Mouse (Mus musculus) cerebellum, postnatal 36 days (tissue): Measurements from ENCODE around the gene Pwwp2b.

Experiments
- DNase-seq, 2 experiments: peaks; one replicate each; pipeline ENCODE4 v3.0.0; 2021 to 2022; ENCODE audit warnings: mixed read lengths in 2 of 2

The Pwwp2b gene

DNA sequence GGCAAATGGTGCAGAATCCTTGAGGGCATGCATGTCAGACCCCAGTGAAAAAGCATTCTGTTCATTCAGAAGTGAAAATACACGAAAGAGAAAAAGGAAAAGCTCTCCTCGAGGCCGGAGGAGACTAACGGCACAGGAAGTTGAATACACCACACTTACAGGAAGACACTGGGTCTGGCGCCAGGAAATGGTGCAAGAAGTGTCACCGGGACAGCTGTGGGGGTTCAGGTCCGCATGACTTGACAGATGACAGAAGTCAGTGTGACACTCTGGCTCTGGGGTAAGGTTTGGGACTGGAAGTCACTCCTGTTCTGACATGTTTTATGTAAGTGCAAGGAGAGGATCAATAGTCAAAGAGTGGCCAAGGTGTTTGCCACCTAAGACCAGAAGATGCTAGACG is 23.6 kb upstream of the Pwwp2b start:
- DNase-seq: no peak

DNA sequence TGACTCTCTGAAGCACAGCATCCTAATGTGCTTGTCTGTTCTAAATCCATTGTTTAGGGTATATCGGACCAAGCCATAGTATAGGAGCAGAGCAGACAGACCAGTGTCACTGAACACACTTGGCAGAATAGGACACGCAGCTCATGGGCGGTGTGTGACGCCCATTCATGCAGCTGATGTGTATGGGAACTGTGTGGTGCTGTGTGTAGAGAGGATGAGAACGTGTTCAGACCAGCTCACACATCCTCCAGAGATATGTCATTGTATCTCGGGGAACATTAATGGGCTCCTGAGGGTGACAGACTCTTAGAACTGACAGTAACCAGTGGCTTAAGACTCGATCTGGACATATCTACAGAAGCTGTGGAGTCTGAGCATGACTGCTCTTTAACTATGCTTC is 21.9 kb upstream of the Pwwp2b start:
- DNase-seq: no peak

DNA sequence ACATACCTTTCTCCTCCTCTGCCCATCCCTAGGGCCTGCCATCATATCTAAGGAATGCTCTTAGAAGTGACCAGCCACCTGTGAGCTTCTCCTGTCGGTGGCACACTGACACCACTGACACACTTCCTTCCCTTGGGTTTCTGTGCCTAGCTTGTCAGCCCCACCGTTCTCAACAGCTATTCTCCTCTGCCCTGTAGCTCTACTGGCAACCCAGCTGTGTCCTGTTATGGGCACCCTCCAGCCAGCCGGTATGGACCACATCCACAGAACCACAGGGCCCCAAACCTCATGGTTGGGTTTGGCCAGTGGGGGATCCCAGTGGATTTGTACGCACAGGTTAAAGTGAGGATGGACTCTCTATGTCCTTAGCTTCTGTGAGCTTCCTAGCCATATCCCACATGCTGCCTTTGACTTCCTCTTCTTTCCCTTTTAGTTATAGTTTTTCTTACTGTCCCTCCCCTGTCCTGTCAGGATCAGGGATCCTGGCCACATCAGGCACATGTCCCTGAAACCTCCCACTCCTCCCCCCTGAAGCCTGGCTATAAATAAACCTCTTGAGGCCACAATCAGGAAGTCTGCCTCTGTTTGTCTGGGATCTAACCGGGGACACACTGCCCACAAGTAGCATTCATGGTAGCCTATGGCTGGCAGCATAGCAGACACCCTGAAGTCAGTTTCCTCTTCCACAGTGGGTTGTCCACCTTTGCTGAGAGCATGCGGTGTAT is 19.7 kb upstream of the Pwwp2b start:
- no peak for DNase-seq

DNA sequence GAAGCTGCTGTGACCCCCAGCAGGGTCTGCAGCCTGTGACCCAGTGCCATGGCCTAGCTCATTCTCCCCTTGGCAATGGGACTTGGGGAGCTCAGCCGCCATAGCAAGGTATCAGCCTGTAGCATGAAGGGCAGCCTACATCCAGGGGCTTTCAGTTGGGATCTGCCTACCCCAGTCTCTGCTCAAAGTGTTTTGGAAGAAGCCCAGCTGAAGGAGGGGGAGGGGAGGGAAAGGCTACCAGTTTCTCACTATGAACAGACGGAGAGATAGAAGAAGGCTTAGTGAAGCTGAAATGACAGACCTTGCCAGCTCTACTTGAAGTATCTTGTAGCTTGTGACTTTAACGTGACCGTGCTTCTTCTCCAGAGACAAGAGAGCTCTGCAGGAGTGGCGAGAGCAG is 18.4 kb upstream of the Pwwp2b start:
- DNase-seq: no peak

DNA sequence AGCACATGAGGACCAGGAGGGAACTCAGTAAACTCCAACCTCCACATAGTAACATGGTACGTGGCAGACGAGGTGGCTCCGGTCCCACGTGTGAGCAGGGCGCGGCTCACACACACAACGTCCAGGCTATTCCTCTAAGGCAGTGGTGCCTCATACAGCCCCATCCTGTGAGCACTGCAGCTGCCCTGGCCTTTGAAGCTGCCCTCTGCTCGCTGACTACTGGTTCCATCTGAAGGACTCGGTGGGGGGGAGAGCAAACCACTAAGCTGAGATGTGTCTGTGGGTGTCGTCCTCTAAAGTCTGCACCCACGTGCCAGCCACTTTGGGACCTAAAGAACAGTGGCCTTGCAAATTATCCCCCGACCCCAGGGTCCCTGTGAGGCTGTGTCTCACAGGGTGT is 18.0 kb upstream of the Pwwp2b start:
- no peak for DNase-seq

DNA sequence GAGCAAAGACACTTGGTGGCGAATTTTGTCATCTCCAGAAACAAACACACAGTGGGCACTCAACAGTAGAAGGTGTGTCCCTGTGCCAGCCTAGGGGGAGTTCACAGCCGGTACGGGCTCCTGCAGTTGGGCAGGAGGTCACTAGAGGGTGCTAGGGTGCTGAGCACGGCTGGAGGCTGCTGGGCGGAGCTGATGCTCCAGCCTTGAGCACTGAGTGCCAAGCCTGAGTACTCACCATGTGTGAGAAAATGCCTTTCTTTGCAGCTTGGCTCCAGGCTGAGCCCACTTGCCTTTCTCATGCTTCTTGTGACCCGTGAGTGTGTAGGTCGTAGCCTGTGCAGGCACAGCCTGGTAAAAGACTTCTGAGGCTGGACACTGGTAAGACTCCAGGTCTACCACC is 14.6 kb upstream of the Pwwp2b start:
- peak; percentile 90 for DNase-seq

DNA sequence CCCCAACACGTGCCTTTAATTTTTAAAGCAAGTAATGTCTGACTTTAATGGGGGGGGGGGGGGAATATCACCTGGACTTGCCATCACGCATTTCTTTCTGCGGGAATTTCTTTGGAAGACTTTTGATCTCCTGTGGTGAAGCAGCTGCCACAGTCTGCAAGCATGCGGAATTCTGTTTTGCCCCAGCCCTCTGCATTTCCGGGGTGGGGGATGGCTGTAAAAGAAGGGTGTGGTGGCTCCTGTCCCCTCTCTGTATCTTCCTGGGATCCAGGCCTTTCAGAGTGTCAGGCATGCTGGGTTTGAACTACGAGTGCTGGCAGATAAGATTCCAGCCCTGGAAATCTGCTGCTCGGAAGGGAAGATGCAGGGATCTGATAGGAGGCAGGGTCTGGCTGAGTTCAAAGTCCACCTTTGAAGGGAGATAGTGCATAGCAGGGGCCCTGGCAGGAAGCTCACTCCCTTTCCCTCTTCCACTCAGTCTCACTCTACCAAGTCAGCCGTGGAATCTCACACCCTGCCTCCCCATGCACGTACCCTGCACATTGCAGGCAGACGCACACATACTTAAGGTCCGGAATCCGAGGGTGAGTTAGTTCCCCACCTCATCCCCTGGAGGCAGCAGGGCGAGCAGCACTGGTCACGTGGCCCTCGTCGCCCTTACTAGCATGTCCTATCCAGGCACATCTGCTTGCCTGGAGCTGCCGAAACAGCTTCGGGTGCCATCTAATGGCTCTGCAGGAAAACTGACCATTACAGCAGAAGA is 13.7 kb upstream of the Pwwp2b start:
- no peak for DNase-seq

DNA sequence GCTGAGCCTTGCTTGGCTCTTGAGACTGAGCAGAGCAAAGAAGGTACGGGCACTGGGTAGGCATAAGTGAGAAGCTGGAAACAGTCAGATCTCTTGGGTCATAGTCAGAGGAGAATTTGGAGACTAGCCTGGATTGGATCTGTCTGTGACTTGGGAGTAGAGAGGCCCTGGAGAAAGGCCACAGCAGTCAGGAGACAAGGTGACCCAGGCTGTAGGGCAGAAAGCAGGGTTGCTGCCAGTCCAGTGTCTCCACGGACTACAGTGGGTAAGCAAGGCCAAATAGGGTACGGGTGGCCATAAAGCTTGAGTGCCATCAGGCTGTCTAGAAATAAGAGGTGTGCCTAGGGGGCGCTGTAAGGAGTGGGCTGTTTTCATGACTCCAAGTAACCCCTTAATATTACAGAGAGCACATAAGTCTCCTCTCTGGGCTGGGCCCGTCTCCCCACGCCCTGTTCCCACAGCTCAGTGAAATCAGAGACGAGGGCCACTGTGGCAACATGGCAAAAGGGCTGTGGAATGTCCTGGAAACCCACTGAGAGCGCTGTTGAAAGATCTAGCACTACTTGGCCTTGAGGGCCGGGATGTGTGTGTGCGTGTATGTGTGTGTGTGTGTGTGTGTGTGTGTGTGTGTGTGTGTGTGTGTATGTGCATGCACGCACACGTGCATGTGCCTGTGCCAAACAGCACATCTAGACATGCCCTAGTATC is 12.5 kb upstream of the Pwwp2b start:
- no peak for DNase-seq

DNA sequence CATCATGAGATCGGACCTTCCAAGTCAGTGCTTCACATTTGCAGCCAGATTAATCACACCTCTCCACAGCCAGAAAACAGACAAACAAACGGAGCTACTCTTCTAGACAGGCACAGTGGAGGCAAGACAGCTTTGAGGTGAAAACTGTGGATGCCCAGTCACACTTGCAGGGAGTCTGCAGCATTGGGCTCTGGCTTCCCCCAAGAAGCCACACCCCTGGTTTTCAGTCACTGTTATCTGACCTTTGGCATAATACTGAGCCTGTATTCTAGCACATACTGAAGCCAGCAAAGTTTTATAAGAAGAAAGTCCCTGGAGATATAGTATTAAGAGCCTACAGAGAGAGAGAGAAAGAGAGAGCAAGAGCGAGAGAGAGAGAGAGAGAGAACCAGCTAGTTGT is 8.8 kb upstream of the Pwwp2b start:
- no peak for DNase-seq

DNA sequence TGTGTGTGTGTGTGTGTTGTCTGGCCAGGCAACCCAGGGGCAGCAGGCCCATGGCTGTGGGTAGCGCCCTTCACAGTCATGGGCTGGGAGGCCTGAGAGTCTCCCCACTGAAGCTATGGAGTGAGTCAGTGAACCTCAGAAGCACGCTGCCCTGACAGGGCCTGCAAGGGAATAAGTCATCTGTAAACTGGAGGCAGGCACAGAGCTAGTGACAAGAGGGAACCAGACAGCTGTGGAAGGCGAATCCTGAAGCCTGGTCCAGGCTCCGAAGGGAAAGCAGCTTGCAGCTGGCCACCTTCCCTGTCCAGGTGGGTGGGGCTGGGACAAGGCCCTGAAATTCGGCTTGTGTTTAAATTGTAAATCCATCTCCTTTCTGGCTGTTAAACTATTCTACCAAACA is 2.2 kb upstream of the Pwwp2b start:
- no peak for DNase-seq

DNA sequence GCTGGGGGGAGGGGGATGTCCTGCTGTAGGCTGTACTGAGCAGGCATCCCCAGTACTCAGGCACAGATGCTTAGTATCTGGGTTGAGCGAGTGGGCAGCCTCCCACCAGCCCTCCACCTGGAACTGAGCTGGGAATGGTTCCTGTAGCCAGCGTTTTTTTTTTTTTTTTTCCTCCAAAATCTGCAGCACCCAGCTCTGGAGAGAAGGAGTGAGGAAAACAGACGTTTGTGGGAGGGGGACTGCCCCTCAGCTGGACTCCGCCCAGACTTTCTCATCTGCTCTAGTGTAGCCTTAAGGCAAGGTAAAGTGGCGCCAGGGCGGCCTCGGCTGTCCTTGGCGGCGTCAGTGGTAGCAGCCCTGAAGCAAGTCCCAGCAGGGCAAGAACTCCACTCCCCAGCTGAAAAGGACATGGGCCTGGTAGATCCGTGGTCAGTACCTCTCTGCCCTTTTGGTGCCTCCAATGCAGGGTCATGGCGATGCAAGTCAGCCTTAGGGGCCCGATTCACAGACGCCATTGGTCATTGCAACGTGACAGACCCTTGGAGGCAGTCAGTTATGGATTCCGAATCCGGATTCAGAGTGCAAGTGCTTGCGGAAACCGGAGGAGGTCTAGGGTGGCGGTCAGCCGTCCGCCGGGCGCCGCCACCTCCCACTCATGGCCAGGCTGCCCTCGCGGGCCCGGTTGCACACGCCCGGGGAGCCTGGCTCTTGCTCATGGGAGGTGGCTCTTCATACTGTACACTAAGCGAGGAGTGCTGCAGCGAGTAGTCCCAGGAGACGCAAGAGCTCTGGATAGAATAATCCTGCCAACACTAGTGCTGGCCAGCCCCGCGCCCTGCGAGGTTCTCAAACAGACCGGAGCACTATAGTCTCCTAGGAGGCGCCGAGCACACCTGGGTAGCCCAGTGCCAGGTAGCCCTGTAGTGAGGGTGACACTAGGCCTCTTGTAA is 1.1 kb upstream of the Pwwp2b start:
- DNase-seq: peak in 1 of 2 experiments; percentile 34

DNA sequence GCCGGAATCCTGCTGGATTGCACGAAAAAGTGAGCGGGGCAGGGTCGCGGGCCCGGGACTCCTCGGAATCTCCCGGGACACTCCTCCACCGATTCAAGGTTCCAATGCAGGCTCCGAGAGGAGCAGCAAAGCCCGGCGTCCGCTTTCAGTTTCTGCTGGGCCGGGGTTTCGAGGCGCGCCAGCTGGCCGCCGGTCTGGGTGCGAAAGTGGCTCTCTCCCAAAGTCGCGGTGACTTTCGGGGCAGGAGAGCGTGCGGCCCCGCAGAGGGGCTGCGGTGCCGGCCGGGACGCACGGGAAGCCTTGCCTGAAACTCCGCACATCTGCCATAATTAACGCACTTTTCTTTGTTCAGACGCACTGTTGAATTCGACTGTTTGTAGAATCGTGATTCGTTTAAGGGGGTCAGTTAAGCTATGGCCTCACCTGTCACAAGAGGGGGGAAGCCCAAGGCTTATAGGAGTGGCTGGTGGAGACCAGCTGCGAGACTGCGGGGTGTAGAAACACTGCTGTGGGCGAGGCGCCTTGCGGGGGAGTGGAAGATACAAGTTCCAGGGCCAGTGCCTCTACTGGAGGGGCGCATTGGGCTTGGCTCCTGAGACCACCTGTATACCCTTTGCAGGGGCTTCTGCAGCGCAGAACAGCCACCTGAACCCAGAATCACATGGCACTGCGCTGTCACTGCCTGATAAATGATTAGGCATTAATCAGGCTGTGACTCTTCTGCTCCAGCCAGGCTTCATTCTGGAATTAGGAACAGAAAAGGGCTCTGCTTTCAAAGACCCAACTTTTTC is 528 bp downstream of the Pwwp2b start:
- peak in 1 of 2 experiments; percentile 15 for DNase-seq

DNA sequence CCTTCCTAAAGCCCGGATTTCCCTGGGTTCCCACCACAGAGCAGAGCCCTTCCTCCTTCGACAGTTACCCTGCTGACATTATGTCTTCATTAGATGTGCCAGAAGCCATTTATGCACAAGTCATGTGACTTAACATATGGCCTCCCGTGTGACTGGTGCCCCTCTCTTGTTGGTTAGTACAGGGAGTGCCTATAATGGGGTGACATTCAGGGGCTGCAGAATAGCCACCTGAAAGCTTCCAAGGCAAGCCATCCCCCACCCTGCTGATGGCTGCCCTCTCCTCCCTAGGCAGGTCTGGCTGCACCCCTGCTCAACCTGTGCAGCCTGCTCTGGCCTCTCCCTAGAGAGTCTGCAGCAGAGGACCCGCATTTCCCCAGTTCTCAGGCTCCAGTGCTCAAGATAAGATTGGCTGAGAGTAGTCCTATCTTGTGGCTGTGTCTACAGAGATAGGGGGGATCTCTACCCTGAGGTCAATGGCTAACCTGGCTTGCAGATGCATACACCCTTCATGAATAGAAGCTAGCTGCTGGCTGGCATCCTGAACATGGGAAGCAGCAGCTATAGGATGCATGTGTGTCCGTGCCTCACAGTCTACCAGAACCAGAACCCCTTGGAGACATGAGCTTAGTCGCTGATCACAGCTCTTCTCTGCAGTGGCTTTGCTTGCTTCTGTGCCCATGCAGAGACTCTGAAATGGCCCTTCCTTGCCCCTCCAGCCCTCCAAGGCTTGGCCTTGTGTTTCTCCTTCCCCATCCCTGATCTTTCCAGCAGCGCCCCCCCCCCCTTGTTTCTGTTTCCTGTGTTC is 1.3 kb downstream of the Pwwp2b start:
- DNase-seq: peak in 1 of 2 experiments; percentile 24

DNA sequence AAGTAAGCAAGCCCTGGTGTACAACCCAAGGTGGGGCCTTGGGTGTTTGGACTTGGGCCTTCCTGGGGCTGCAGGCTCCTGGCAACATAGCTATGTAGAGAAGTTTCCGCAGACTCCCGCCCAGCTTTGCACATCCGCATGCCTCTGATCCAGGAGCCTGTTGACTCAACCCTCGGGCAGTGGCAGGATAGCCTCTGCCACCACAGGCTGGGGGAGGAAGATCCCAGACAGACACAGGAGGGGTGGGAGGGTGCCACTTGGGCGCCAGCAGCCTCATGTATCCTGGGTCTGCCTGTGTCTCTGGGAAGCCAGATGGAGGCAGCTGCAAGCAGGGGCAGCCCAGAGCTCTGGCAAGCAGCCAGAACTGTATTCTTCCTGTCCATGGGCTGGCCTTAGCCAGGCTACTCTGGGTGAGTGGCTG is 3.6 kb downstream of the Pwwp2b start:
- no peak for DNase-seq

DNA sequence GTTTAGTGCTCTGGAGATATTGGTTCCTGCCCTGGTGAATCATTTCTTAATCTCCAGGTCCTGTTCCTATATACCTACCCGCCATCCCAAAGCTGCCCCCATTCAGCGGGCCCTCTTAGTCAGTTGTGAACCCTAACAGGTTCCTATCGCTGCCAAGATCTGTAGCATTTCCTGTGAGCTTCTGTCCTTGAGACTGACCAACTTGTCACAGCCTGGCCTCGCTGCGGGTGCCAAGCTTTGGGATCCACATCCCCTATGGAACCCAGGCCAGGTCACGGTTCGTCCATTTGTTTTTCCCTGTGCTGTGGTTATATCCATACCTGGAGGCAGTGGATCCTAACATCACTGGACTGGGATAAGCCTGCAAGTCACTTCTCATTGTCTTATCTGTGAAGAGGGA is 4.3 kb downstream of the Pwwp2b start:
- no peak for DNase-seq

DNA sequence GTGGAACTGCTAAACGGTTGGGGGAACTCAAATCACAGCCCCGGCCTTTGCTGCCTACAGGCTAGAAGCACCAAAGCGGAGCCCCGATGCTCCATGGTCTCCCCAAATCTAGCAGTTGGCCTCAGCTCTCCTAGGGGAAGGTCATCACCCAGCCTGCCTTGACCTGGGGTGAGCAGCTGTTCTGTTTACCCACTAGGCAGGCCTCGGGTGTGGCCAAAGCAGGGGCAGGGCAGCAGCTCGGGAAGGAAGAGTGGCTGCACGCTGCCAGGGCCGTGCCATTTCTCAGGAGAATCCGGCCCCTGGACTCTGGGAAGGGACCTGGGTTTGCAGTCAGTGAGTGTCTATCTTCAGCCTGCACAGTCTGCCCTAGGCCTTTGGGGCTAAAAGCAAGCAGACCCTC is 4.7 kb downstream of the Pwwp2b start:
- DNase-seq: no peak

DNA sequence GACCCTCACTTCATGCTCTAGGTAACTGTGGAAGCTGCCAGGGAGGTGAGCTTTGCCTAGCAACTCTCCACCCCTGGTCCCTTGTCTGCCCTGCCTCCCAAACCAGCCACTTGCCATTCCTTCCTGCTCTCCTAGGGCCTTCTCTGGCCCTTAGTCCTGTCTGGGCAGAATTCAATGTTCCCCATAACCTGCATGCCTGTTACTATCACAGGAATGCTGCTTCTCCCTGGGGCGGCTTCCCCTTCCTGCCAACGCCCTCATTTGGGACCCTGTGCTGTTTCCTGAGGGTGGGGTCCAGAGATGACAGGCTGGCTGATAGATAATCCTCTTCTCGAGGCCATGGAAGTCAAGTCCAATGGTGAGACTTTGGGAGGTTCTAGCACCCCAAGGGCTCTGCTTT is 5.2 kb downstream of the Pwwp2b start:
- no peak for DNase-seq

DNA sequence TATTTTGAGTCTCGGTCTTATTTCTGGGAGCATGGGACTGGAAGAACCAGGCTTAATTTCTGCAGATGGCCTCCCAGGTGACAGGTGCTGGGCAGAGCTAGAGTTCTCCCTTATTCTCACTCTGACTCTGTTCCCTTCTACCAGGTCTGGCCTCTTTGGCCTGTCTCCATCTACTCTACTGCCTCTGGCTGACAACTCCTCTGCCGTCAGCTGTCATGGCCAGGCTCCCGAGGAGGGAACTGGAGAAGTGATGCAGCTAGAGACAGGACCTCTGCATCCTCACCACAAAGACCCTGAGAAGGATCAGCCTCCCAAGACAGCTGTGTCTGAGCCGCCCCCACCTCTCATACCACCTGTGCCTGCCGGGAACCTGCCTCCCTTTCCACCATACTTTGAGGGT is 6.3 kb downstream of the Pwwp2b start:
- no peak for DNase-seq

DNA sequence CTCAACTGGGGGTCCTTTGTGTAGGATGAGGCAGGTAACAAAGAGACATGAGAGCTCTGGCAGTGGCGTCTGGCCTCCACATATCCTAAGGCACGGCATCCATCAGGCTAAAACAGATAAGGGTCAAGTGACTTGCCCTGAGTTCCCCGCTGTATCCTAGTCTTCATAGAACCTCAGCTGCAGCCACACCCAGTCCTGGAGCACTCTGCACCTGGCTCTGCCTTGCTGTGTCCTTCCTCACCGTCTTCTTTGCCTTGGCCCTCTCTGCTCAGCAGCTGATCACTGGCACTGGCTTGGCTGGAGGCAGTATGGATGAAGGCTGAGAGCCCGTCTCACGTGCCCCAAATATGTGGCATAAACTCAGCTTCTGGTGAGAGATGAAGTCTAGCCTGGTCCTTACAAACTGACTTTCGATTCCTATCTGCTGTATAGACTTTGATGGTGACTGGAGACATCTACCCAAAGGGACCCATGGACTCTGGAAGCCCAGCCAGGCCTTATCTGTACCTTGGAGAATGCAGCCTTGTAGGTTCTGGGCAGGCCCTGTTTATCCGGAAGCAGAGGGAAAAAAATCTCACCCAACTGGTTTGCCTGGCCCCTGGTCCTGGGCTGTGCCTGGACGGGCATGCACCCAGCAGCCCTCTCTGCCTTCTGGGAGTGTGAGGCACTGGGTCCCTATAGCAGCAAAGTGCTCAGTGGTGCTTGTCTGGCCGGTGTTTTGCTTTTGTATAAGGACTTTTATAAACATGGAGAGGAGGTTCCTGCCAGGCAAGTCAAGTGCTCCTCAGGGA is 9.7 kb downstream of the Pwwp2b start:
- DNase-seq: no peak

DNA sequence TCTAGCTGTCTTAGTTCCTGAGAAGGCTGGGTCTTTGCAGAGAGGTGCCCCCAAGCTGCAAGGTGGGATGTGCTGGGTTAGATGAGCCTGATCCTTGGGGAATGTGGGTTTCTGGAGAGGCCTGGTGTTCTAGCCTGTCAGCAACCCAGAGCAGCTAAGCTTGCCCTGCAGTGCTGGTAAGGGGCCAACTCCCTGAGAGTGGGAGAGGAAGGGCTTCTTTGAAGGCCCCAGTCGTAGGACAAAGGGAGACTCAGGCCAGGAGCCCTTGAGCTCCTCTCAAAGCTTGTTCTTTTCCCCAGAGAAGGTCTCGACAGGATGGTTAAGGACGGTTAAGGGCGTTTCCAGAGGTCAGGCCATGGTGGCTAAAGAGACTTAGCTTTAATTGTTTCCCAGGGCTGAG is 16.1 kb downstream of the Pwwp2b start:
- no peak for DNase-seq
